Mouse (Mus musculus): Measurements from ENCODE around the gene Fbxw11. TPM values are rescaled to one million over a fixed set of nuclear protein-coding genes. Genes with fewer than 3 reads are reported as not detected.

Fbxw11 gene
- polyA plus RNA-seq, 1 experiment, result 122 TPM

- Histone ChIP-seq H3K4me1 (ENCODE audit: control insufficient read depth, insufficient read depth, low read length) (peaks cover 43% of the 10 kb centered on the region), H3K27ac (ENCODE audit: insufficient read depth, low read length) (peak overlapping the region; percentile 88), H3K4me3 (replicated peaks; ENCODE audit: insufficient read depth, low read depth, low read length) (no peak overlapping the region), H3K27me3 (ENCODE audit: control insufficient read depth, insufficient read depth, low read length) (no peaks in the 10 kb centered on the region)
- TF ChIP-seq POLR2A (IDR thresholded peaks at IDR 0.05; ENCODE audit: borderline replicate concordance, insufficient read depth, low read length) (no peak), CTCF (IDR thresholded peaks at IDR 0.05; ENCODE audit: borderline replicate concordance, insufficient read depth, low read depth, low read length) (no peak)
- DNase-seq, result no peak
- 14% methylated on average over 8 of the region's 8 CpGs for WGBS
Observed at GRCm38 (mm10) chr11:32619257-32619816, 23.2 kb upstream of the Fbxw11 start.

DNA sequence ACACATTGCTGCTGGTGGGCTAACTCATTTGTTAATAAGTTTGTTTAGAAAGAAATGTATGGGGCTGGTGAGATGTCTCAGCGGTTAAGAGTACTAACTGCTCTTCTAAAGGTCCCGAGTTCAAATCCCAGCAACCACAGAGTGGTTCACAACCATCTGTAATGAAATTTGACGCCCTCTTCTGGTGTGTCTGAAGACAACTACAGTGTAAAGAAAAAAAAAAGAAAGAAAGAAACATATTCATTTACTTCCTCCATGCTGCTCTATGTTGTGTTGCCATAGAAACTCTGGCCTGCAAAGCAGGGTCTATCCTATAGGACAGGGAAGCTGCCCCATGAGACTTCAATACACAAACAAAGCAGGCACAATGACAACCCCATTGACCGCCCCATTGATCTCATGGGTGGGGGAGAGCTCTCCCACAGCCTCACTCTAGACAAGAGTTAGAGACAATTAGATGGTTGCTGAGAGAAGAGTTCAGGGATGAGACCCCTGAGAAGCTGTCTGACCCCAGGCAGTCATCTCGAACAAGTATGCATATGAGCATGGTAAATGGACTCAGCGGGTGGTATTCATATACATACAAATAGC lies 22.6 kb upstream of the Fbxw11 start:
- no peak for DNase-seq
- TF ChIP-seq POLR2A (IDR thresholded peaks at IDR 0.05; ENCODE audit: borderline replicate concordance, insufficient read depth, low read length) (no peak), CTCF (IDR thresholded peaks at IDR 0.05; ENCODE audit: borderline replicate concordance, insufficient read depth, low read depth, low read length) (no peak)
- 63% methylated on average over 6 of the region's 6 CpGs for WGBS
- no peak overlapping the region for H3K4me3 ChIP-seq (replicated peaks; ENCODE audit: insufficient read depth, low read depth, low read length)
- H3K4me1 ChIP-seq (ENCODE audit: control insufficient read depth, insufficient read depth, low read length), result peaks cover 45% of the 10 kb centered on the region
- H3K27ac ChIP-seq (ENCODE audit: insufficient read depth, low read length), result peak overlapping the region; percentile 100; the same call in 1 of the 2 replicates
- no peaks in the 10 kb centered on the region for H3K27me3 ChIP-seq (ENCODE audit: control insufficient read depth, insufficient read depth, low read length)

DNA sequence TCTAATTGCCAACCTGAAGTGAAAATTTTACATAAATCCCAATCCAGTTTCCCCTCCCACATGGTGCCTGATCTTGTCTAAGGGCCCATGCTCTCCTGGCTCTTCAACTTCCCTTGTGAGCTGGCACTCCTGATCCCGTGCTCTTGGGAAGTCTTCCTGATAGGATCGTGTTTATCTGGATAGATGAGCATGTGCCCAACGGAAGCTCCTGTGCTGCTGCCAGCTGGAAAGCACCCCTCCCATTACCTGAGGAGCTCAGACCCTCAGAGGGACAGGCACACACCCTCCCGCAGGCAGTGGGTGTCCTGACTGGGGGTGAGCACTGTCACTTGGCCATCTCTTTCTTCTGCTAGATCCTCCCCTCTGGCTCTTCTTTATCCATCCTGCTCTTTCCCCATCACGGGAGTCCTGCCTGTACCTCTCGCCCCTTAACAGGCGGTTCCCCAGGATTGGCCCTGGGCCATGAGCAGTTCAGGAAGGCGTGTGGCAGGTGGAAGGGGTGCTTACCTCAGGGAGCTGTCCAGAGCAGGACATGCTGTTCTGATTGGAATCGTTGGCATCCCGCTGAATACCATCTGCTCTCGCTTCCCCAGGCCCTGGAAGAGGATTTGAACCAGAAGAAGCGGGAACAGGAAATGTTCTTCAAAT lies 20.6 kb upstream of the Fbxw11 start:
- H3K27ac ChIP-seq (ENCODE audit: insufficient read depth, low read length), result peak overlapping the region; percentile 100
- TF ChIP-seq POLR2A (IDR thresholded peaks at IDR 0.05; ENCODE audit: borderline replicate concordance, insufficient read depth, low read length), result peak; percentile 10; the same call in 1 of the 2 replicates
- TF ChIP-seq CTCF (IDR thresholded peaks at IDR 0.05; ENCODE audit: borderline replicate concordance, insufficient read depth, low read depth, low read length), result no peak; the same call in 1 of the 2 replicates
- DNase-seq, result peak; percentile 97 to 99

GRCm38 (mm10) chr11:32622479-32623190 lies 19.9 kb upstream of the Fbxw11 start:
- H3K27ac ChIP-seq (ENCODE audit: insufficient read depth, low read length), result peak overlapping the region; percentile 100
- H3K4me1 ChIP-seq (ENCODE audit: control insufficient read depth, insufficient read depth, low read length), result peaks cover 55% of the 10 kb centered on the region
- H3K4me3 ChIP-seq (replicated peaks; ENCODE audit: insufficient read depth, low read depth, low read length), result no peak overlapping the region
- TF ChIP-seq POLR2A (IDR thresholded peaks at IDR 0.05; ENCODE audit: borderline replicate concordance, insufficient read depth, low read length) (no peak), CTCF (IDR thresholded peaks at IDR 0.05; ENCODE audit: borderline replicate concordance, insufficient read depth, low read depth, low read length) (no peak)
- no peaks in the 10 kb centered on the region for H3K27me3 ChIP-seq (ENCODE audit: control insufficient read depth, insufficient read depth, low read length)
- DNase-seq, result no peak
- 13% methylated on average over 13 of the region's 13 CpGs for WGBS

More for the DNA sequence above, 20.6 kb upstream of the Fbxw11 start:
- Histone ChIP-seq H3K4me1 (ENCODE audit: control insufficient read depth, insufficient read depth, low read length) (peaks cover 51% of the 10 kb centered on the region), H3K4me3 (replicated peaks; ENCODE audit: insufficient read depth, low read depth, low read length) (no peak overlapping the region), H3K27me3 (ENCODE audit: control insufficient read depth, insufficient read depth, low read length) (no peaks in the 10 kb centered on the region)
- WGBS, result 12% methylated on average over 12 of the region's 12 CpGs

DNA sequence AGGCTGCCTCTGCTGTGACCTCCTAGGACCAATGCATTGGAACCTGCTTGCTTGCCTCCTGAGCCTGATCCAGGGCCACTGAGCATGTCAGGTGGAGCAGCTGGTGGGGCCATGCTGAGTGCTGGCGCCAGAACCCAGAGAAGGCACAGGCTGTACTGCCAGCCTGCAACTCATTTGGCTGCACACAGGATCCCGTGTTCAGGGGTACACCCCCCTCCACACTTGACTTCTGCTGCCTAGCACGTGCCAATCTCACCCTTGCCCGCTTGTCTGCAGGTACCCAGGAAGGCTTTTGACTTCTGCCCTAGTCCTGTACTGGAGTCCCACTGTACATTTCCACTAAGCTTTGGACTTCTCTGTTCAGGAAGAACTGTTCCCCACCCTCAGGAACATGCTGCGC lies 19.3 kb upstream of the Fbxw11 start:
- Histone ChIP-seq H3K27me3 (ENCODE audit: control insufficient read depth, insufficient read depth, low read length) (no peaks in the 10 kb centered on the region), H3K4me3 (replicated peaks; ENCODE audit: insufficient read depth, low read depth, low read length) (no peak overlapping the region), H3K27ac (ENCODE audit: insufficient read depth, low read length) (peak overlapping the region; percentile 100), H3K4me1 (ENCODE audit: control insufficient read depth, insufficient read depth, low read length) (peaks cover 61% of the 10 kb centered on the region)
- 17% methylated on average over 5 of the region's 5 CpGs for WGBS
- peak; percentile 45; the same call in 1 of the 2 replicates for TF ChIP-seq POLR2A (IDR thresholded peaks at IDR 0.05; ENCODE audit: borderline replicate concordance, insufficient read depth, low read length)
- TF ChIP-seq CTCF (IDR thresholded peaks at IDR 0.05; ENCODE audit: borderline replicate concordance, insufficient read depth, low read depth, low read length), result no peak
- DNase-seq, result peak; percentile 96 to 99

DNA sequence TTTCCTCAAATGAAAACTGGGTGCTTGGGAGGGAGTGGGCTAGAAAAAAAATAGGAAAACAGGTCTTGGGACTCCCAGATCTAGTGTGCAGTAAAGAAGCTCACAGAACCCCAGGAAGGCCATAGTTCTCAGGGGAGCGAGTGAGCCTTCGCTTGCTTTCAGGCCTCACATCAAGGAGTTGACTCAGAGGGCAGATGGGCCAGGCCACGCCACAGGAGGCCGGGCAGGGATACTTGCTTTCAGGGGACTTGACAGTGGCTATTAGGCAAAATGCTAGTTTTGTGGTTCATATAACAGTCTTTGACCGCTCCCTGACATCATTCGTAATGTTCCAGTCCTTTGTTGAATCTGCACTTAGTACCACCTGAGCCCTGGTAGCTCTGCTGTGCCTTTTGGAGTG lies 18.6 kb upstream of the Fbxw11 start:
- H3K27ac ChIP-seq (ENCODE audit: insufficient read depth, low read length), result peak overlapping the region; percentile 100
- peak; percentile 61 to 64 for DNase-seq
- H3K4me3 ChIP-seq (replicated peaks; ENCODE audit: insufficient read depth, low read depth, low read length), result no peak overlapping the region
- H3K4me1 ChIP-seq (ENCODE audit: control insufficient read depth, insufficient read depth, low read length), result peaks cover 66% of the 10 kb centered on the region
- H3K27me3 ChIP-seq (ENCODE audit: control insufficient read depth, insufficient read depth, low read length), result no peaks in the 10 kb centered on the region
- 50% methylated on average over 6 of the region's 6 CpGs for WGBS
- TF ChIP-seq POLR2A (IDR thresholded peaks at IDR 0.05; ENCODE audit: borderline replicate concordance, insufficient read depth, low read length) (no peak), CTCF (IDR thresholded peaks at IDR 0.05; ENCODE audit: borderline replicate concordance, insufficient read depth, low read depth, low read length) (no peak)

GRCm38 (mm10) chr11:32625677-32626076 lies 16.8 kb upstream of the Fbxw11 start:
- 83% methylated on average over 1 of the region's 1 CpGs for WGBS
- peak overlapping the region; percentile 10 for H3K27ac ChIP-seq (ENCODE audit: insufficient read depth, low read length)
- peaks cover 53% of the 10 kb centered on the region for H3K4me1 ChIP-seq (ENCODE audit: control insufficient read depth, insufficient read depth, low read length)
- no peaks in the 10 kb centered on the region for H3K27me3 ChIP-seq (ENCODE audit: control insufficient read depth, insufficient read depth, low read length)
- H3K4me3 ChIP-seq (replicated peaks; ENCODE audit: insufficient read depth, low read depth, low read length), result no peak overlapping the region
- TF ChIP-seq CTCF (IDR thresholded peaks at IDR 0.05; ENCODE audit: borderline replicate concordance, insufficient read depth, low read depth, low read length) (peak; percentile 66), POLR2A (IDR thresholded peaks at IDR 0.05; ENCODE audit: borderline replicate concordance, insufficient read depth, low read length) (no peak)
- peak; percentile 70 to 73 for DNase-seq

All from cerebellum, adult 2 months (tissue).